Mouse (Mus musculus) G1E (cell line): ENCODE results near the gene Gkap1. TPM values are rescaled to one million over a fixed set of nuclear protein-coding genes. Genes with fewer than 3 reads are reported as not detected.

Experiments
- ATAC-seq: 2 replicates; pipeline ENCODE4 v1.8.0; 2016; ENCODE audit warnings: mild to moderate bottlenecking; ENCODE audit not compliant: insufficient number of reproducible peaks, poor library complexity, low FRiP score, severe bottlenecking; ENCODE audit errors: extremely low read depth
- DNase-seq: peaks from one replicate; pipeline ENCODE4 v3.0.0; 2012; ENCODE audit warnings: low spot score
- H3K27me3 ChIP-seq: 2 replicates; pipeline ENCODE4 v1.6.1; 2012; ENCODE audit warnings: mild to moderate bottlenecking, low read length, inconsistent platforms; ENCODE audit not compliant: insufficient read depth
- H3K36me3 ChIP-seq: replicated peaks from 2 replicates; pipeline ENCODE3; 2012; ENCODE audit warnings: mild to moderate bottlenecking, inconsistent platforms
- H3K4me1 ChIP-seq: 2 replicates; pipeline ENCODE4 v1.6.1; 2012; ENCODE audit warnings: low read depth, low read length, inconsistent platforms, mixed read lengths; ENCODE audit not compliant: insufficient read depth
- H3K4me3 ChIP-seq: 2 replicates; pipeline ENCODE4 v1.5.1; 2012; ENCODE audit warnings: low read depth, mild to moderate bottlenecking, inconsistent platforms, low read length, moderate library complexity, mixed read lengths
- H3K9me3 ChIP-seq: replicated peaks from 2 replicates; pipeline ENCODE4 v1.6.1; 2012; ENCODE audit warnings: inconsistent platforms
- CTCF ChIP-seq: IDR thresholded peaks from 2 replicates; pipeline ENCODE4 v1.5.1; 2012; ENCODE audit warnings: low read depth, low read length, inconsistent platforms, mixed read lengths
- GATA1 ChIP-seq: IDR thresholded peaks from 2 replicates; pipeline ENCODE4 v1.6.1; 2012; ENCODE audit warnings: borderline replicate concordance, low read length, inconsistent platforms, mixed read lengths
- GATA2 ChIP-seq: IDR thresholded peaks from 2 replicates; pipeline ENCODE4 v1.6.1; 2012; ENCODE audit warnings: low read depth, low read length, inconsistent platforms, borderline replicate concordance
- POLR2AphosphoS5 ChIP-seq: IDR thresholded peaks from 2 replicates; pipeline ENCODE4 v1.6.1; 2012; ENCODE audit warnings: low read depth, low read length, inconsistent platforms; ENCODE audit not compliant: insufficient replicate concordance
- TAL1 ChIP-seq: conservative IDR thresholded peaks from 2 replicates; pipeline ENCODE4 v1.6.1; 2012; ENCODE audit warnings: low read depth, low read length, inconsistent platforms, mixed read lengths
- polyA plus RNA-seq: library from polyadenylated mRNA; stranded (reverse); fragments of >175 nt; gene quantifications from 2 replicates; pipeline ENCODE4 v1.2.3, GENCODE M21; 2012
- total RNA-seq, 2 experiments: library from RNA; stranded (forward) in 1 of 2; stranded (reverse) in 1 of 2; fragments of 200-1000 nt in 1 of 2; fragments of >200 nt in 1 of 2; fragmentation: Nextera tagmentation in 1 of 2; gene quantifications; 2 replicates each; pipeline ENCODE4 v1.2.3; 2014 to 2017

Gene Gkap1
- total and polyA plus RNA-seq, 3 experiments, result 0.98 to 29.0 (median 4.1) TPM

- TF ChIP-seq TAL1 (no peak), GATA1 (no peak), CTCF (no peak), POLR2AphosphoS5 (no peak), GATA2 (no peak)
- peaks cover 35% of the 10 kb centered on the region for H3K36me3 ChIP-seq
- no peaks in the 10 kb centered on the region for H3K27me3 ChIP-seq
- no peaks in the 10 kb centered on the region for H3K9me3 ChIP-seq
- DNase-seq (no peak), ATAC-seq (no peak)
- H3K4me1 ChIP-seq, result peaks cover 48% of the 10 kb centered on the region
- no peak overlapping the region for H3K4me3 ChIP-seq
Measured at GRCm38 (mm10) chr13:58212530-58212929, 63.0 kb downstream of the Gkap1 start.

GRCm38 (mm10) chr13:58210441-58210840 is 65.1 kb downstream of the Gkap1 start:
- DNase-seq (no peak), ATAC-seq (no peak)
- Histone ChIP-seq H3K4me3 (no peak overlapping the region), H3K4me1 (peaks cover 43% of the 10 kb centered on the region), H3K9me3 (no peaks in the 10 kb centered on the region), H3K27me3 (no peaks in the 10 kb centered on the region), H3K36me3 (peaks cover 49% of the 10 kb centered on the region)
- no peak for TF ChIP-seq GATA1
- TF ChIP-seq CTCF, result no peak
- TF ChIP-seq POLR2AphosphoS5, result no peak
- TF ChIP-seq GATA2, result no peak
- TF ChIP-seq TAL1, result no peak

GRCm38 (mm10) chr13:58206084-58206483 is 69.4 kb downstream of the Gkap1 start:
- TF ChIP-seq CTCF, result no peak
- 0 out of 2 replicates have a peak, but pooled peaks have one; percentile 21 for TF ChIP-seq TAL1
- H3K4me1 ChIP-seq, result peaks cover 43% of the 10 kb centered on the region

DNA sequence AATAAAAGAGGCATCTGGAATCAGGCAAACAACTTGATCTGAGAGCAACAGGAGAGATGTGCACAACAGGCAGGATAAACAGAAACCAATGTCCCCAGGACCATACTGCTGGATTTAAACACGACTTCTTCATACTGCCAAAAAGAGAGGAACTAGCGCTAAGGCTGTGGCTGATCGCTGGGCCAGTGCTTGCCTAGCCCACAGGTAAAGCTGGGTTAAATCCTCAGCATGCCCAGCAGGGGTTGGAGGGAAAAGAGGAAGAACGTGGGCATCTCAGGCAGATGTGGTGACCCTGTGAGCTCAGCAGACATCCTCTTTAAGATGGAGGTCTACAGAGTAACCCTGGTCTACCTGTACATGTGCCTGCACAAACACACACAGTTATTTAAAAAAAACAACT is 70.5 kb downstream of the Gkap1 start:
- H3K9me3 ChIP-seq, result no peaks in the 10 kb centered on the region
- TF ChIP-seq TAL1 (no peak), GATA2 (no peak), GATA1 (no peak), POLR2AphosphoS5 (no peak), CTCF (no peak)
- H3K27me3 ChIP-seq, result no peaks in the 10 kb centered on the region
- no peak overlapping the region for H3K4me3 ChIP-seq
- peaks cover 34% of the 10 kb centered on the region for H3K4me1 ChIP-seq
- ATAC-seq (no peak; the same call in 1 of the 2 replicates), DNase-seq (no peak)
- H3K36me3 ChIP-seq, result peaks cover 41% of the 10 kb centered on the region

More at GRCm38 (mm10) chr13:58206084-58206483, 69.4 kb downstream of the Gkap1 start:
- DNase-seq (no peak), ATAC-seq (no peak)
- Histone ChIP-seq H3K9me3 (no peaks in the 10 kb centered on the region), H3K4me3 (no peak overlapping the region), H3K27me3 (no peaks in the 10 kb centered on the region), H3K36me3 (peaks cover 47% of the 10 kb centered on the region)

DNA sequence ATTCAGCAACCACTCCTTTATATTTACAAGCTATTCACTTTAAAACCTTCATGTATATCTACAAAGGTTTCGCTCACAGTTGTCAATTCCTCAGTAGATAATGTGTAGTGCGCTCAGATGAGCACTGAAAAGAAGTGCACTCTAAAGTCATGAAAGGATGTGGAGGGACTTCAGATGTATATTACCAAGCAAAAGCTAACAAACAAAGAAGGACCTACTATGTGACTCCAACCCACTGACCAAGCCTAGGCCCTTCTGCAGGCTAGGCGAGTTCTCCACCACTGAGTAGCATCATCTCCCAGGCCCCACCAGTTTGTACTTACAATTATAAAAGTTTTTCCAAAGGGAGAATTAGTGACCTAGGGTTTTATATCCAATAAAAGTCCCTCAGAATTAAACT is 71.3 kb downstream of the Gkap1 start:
- TF ChIP-seq CTCF (no peak), POLR2AphosphoS5 (no peak), TAL1 (no peak)
- Histone ChIP-seq H3K36me3 (peaks cover 42% of the 10 kb centered on the region), H3K4me3 (no peak overlapping the region), H3K4me1 (peaks cover 32% of the 10 kb centered on the region), H3K27me3 (no peaks in the 10 kb centered on the region), H3K9me3 (no peaks in the 10 kb centered on the region)
- ATAC-seq, result no peak
- DNase-seq, result no peak

DNA sequence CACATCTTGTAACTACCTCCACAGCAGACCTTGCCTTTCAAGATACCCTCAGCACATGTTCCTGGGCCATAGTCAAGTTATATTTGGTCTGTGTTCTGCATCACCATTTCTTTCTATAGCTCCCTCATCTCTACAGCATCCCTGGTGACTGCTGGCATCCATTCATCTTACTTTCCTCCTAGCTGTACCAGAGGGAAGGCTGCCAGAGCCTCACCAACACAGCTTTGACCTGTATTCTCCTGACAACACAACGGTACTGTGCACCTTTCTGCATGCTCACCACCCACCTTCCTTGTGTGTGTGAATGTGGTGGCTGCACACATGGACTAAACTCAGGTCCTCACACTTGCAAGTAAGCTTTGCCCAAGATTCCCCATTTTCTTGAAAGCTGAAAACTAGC is 72.6 kb downstream of the Gkap1 start:
- Histone ChIP-seq H3K4me3 (no peak overlapping the region), H3K4me1 (peaks cover 27% of the 10 kb centered on the region), H3K27me3 (no peaks in the 10 kb centered on the region), H3K9me3 (no peaks in the 10 kb centered on the region), H3K36me3 (peaks cover 42% of the 10 kb centered on the region)
- TF ChIP-seq GATA2 (no peak), CTCF (no peak), GATA1 (no peak), TAL1 (no peak), POLR2AphosphoS5 (no peak)
- DNase-seq (no peak), ATAC-seq (no peak)

- H3K27me3 ChIP-seq, result no peaks in the 10 kb centered on the region
- H3K36me3 ChIP-seq, result peaks cover 48% of the 10 kb centered on the region
- peaks cover 27% of the 10 kb centered on the region for H3K4me1 ChIP-seq
- no peaks in the 10 kb centered on the region for H3K9me3 ChIP-seq
- ATAC-seq (no peak), DNase-seq (no peak)
- no peak for TF ChIP-seq TAL1
- TF ChIP-seq GATA2, result no peak
- TF ChIP-seq CTCF, result no peak
- TF ChIP-seq POLR2AphosphoS5, result no peak
- TF ChIP-seq GATA1, result no peak
- no peak overlapping the region for H3K4me3 ChIP-seq
Measured at GRCm38 (mm10) chr13:58201908-58202307, 73.6 kb downstream of the Gkap1 start.
